Mouse (Mus musculus) olfactory bulb, adult 2 months (tissue): Measurements from ENCODE around the gene Map4k4.

ENCODE experiments used
- CTCF ChIP-seq: fragments of 200-500 bp; IDR thresholded peaks from 2 replicates; pipeline ENCODE4 v1.5.1; 2012; ENCODE audit warnings: low read depth, mild to moderate bottlenecking, low read length, moderate library complexity; ENCODE audit not compliant: insufficient read depth
- POLR2A ChIP-seq: fragments of 200-500 bp; IDR thresholded peaks from 2 replicates; pipeline ENCODE4 v1.6.1; 2012; ENCODE audit warnings: mild to moderate bottlenecking, low read depth, low read length, moderate library complexity; ENCODE audit not compliant: insufficient read depth

- TF ChIP-seq CTCF (no peak), POLR2A (no peak)
Measured at GRCm38 (mm10) chr1:39944306-39944971, 43.7 kb downstream of the Map4k4 start.
